Mouse (Mus musculus): ENCODE data around the gene Ppp2r5e.

Ppp2r5e gene

DNA sequence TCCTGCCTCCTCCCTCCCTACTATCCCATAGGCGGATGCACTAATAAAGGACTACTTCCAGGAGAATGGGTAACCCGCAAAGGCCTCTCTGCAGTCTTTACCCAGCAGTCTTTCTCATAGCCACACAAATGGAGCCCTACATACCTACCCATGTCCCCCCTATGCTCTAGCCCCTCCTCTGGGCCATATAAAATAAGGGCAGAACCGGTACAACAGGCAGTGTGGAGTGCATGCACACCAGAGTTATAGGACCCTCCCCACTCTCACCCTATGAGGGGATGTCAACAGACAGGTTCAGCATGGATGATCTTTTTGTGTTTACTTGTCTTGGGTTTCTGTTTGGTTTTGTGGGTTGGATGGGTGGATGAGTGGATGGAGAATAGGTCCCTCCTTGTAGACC, 52.7 kb downstream of the Ppp2r5e start:
- no peaks in the 10 kb centered on the region for H3K27me3 ChIP-seq (ENCODE audit: insufficient read depth, low read length)
- no peak for TF ChIP-seq NANOG (IDR thresholded peaks at IDR 0.05; ENCODE audit: borderline replicate concordance, low read length)
- TF ChIP-seq CTCF (conservative IDR thresholded peaks at IDR 0.05; ENCODE audit: low read length), result no peak
- TF ChIP-seq POU5F1 (IDR thresholded peaks at IDR 0.05; ENCODE audit: borderline replicate concordance, low read length), result no peak
- no peaks in the 10 kb centered on the region for H3K36me3 ChIP-seq (ENCODE audit: insufficient read depth, low read length)
- H3K9me3 ChIP-seq (ENCODE audit: low read length), result no peaks in the 10 kb centered on the region
- H3K4me3 ChIP-seq (replicated peaks; ENCODE audit: low read length), result no peak overlapping the region
- peaks cover 35% of the 10 kb centered on the region for H3K4me1 ChIP-seq (replicated peaks; ENCODE audit: low read depth, low read length)

DNA sequence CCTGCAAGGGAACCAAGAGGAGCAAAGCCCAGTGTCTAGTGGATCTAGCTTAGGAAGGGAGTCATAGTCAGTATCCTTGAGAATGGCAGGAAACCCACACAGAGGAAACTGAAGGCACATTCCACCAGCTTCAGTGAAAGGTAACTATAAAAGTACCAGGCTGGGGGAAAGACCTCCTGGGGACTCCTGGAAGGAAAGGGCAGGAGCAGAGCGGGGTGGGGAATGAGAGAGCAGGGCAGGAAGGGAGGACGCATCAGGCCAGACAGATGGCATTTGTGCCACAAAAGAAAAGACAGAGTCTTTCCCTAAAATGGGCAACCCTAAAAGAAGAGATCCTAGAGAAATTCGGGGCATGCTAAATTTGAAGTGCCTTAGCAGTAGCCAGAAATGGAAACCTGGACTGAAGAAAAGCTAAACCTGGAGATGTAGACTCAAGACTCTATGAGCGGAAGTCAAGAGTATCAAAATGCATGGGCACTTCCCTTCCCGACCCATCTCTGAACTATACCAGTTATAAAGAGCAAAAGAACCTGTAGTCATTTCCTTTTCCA, 55.3 kb downstream of the Ppp2r5e start:
- no peak for TF ChIP-seq POU5F1 (IDR thresholded peaks at IDR 0.05; ENCODE audit: borderline replicate concordance, low read length)
- no peak for TF ChIP-seq CTCF (conservative IDR thresholded peaks at IDR 0.05; ENCODE audit: low read length)
- no peak for TF ChIP-seq NANOG (IDR thresholded peaks at IDR 0.05; ENCODE audit: borderline replicate concordance, low read length)
- H3K9me3 ChIP-seq (ENCODE audit: low read length), result no peaks in the 10 kb centered on the region
- H3K4me1 ChIP-seq (replicated peaks; ENCODE audit: low read depth, low read length), result peaks cover 55% of the 10 kb centered on the region
- no peaks in the 10 kb centered on the region for H3K36me3 ChIP-seq (ENCODE audit: insufficient read depth, low read length)
- H3K27me3 ChIP-seq (ENCODE audit: insufficient read depth, low read length), result no peaks in the 10 kb centered on the region
- H3K4me3 ChIP-seq (replicated peaks; ENCODE audit: low read length), result no peak overlapping the region

DNA sequence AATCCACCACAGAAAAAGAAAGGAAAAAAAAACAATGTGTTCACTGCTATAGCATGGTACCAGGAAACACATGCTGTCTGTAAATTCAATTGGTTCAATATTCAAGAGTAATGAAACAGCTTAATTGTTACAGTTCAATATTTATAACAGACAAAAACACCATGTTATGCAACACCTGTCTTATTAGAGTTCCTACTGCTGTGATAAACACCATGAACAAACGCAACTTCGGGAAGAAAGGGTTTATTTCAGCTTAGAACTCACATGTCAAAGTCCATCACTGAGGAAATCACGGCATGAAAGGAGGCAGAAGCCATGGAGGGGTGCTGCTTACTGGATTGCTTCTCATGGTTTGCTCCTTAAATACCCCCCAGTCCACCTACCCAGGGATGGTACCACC, 56.8 kb downstream of the Ppp2r5e start:
- Histone ChIP-seq H3K4me3 (replicated peaks; ENCODE audit: low read length) (no peak overlapping the region), H3K36me3 (ENCODE audit: insufficient read depth, low read length) (no peaks in the 10 kb centered on the region), H3K27me3 (ENCODE audit: insufficient read depth, low read length) (no peaks in the 10 kb centered on the region), H3K9me3 (ENCODE audit: low read length) (no peaks in the 10 kb centered on the region), H3K4me1 (replicated peaks; ENCODE audit: low read depth, low read length) (peaks cover 60% of the 10 kb centered on the region)
- TF ChIP-seq POU5F1 (IDR thresholded peaks at IDR 0.05; ENCODE audit: borderline replicate concordance, low read length) (no peak), CTCF (conservative IDR thresholded peaks at IDR 0.05; ENCODE audit: low read length) (no peak), NANOG (IDR thresholded peaks at IDR 0.05; ENCODE audit: borderline replicate concordance, low read length) (no peak)

DNA sequence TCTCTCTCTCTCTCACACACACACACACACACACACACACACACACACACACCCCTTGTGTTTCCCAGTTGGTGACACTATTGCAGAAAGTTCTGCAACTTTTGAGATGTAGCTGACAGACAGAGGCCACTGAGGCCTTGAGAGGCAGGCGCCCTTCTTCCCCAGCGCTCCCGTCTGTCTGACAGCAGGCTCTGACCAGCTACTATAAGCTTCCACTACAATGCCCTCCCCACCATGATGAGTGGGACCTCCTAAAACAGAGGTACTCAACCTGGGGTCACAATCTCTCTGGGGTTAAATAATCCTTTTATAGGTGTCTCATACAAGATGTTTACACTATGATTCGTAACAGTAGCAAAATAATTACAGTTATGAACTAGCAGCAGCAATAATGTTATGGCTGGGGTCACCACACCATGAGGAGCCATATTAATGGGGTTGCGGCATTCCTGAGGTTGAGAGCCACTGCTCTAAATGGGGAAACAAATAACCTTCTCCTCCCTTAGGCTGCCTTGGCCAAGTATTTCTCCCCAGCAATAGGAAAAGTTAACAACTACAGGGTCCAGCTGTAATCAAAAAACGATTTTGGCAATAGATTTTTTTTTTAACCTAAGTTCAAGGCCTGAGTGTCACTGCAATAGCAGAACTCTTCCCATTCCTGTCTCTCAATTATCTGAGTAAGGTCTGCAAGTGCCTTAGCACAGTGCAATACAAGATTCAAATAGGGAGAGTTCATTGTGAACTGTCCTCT, 58.2 kb downstream of the Ppp2r5e start:
- peak overlapping the region; percentile 5; the same call in 1 of the 2 replicates for H3K4me3 ChIP-seq (replicated peaks; ENCODE audit: low read length)
- no peaks in the 10 kb centered on the region for H3K9me3 ChIP-seq (ENCODE audit: low read length)
- no peaks in the 10 kb centered on the region for H3K36me3 ChIP-seq (ENCODE audit: insufficient read depth, low read length)
- H3K27me3 ChIP-seq (ENCODE audit: insufficient read depth, low read length), result no peaks in the 10 kb centered on the region
- TF ChIP-seq CTCF (conservative IDR thresholded peaks at IDR 0.05; ENCODE audit: low read length) (no peak), NANOG (IDR thresholded peaks at IDR 0.05; ENCODE audit: borderline replicate concordance, low read length) (no peak), POU5F1 (IDR thresholded peaks at IDR 0.05; ENCODE audit: borderline replicate concordance, low read length) (no peak)
- H3K4me1 ChIP-seq (replicated peaks; ENCODE audit: low read depth, low read length), result peaks cover 52% of the 10 kb centered on the region

DNA sequence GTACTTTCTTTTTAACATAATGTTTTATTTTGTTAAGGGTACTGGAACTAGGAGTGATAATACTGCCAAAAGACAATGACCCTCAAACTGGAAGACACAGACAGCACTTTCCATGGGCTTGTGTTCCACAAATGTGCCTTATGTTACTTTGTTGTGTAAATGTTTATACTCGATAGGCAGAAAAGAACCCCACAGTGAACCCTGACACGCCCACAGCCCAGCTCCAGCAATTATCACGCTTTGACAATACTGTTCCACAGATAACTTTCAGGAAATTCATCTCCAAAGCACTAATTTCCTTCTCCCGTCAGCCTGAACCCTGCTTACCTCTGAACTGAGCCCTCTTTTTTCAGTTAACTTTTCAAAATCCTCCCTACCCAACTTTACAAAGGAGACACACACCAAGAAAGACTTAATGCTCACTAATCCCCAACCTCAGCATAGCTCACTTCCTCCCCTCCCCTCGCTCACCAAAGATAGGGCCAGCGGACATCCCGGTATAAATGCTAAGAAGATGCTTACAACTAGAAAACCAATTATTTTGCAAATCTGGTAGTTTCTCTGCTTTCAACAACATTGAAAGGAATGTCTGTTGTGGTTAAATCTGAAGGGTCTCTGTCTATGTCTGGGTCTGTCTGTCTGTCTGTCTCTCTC, 58.9 kb downstream of the Ppp2r5e start:
- TF ChIP-seq CTCF (conservative IDR thresholded peaks at IDR 0.05; ENCODE audit: low read length), result no peak
- 0 out of 2 replicates have a peak, but pooled peaks have one; percentile 4 for TF ChIP-seq NANOG (IDR thresholded peaks at IDR 0.05; ENCODE audit: borderline replicate concordance, low read length)
- no peaks in the 10 kb centered on the region for H3K36me3 ChIP-seq (ENCODE audit: insufficient read depth, low read length)
- H3K4me1 ChIP-seq (replicated peaks; ENCODE audit: low read depth, low read length), result peaks cover 54% of the 10 kb centered on the region
- no peaks in the 10 kb centered on the region for H3K9me3 ChIP-seq (ENCODE audit: low read length)
- no peaks in the 10 kb centered on the region for H3K27me3 ChIP-seq (ENCODE audit: insufficient read depth, low read length)
- H3K4me3 ChIP-seq (replicated peaks; ENCODE audit: low read length), result peak overlapping the region; percentile 45

DNA sequence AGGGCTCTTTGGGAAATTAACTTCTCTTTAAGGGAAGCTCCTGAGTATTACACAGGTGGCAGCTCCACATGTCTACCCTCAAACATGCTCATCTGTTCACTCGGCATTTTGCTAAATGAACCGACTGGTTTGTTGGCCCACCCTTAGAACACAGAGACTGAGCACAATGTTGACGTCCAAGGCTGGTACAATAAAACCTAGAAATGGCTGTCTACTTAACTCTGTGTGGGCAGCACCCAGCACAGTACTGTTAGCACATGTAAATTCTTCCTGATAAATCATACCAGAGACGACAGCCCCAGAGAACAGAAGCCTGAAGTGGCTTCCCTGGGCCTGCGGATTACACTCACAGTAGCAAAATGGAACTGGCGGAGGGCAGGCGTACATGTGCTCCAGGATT, 59.5 kb downstream of the Ppp2r5e start:
- H3K36me3 ChIP-seq (ENCODE audit: insufficient read depth, low read length), result no peaks in the 10 kb centered on the region
- H3K4me1 ChIP-seq (replicated peaks; ENCODE audit: low read depth, low read length), result peaks cover 55% of the 10 kb centered on the region
- peak overlapping the region; percentile 45 for H3K4me3 ChIP-seq (replicated peaks; ENCODE audit: low read length)
- no peaks in the 10 kb centered on the region for H3K27me3 ChIP-seq (ENCODE audit: insufficient read depth, low read length)
- H3K9me3 ChIP-seq (ENCODE audit: low read length), result no peaks in the 10 kb centered on the region
- TF ChIP-seq CTCF (conservative IDR thresholded peaks at IDR 0.05; ENCODE audit: low read length) (no peak), POU5F1 (IDR thresholded peaks at IDR 0.05; ENCODE audit: borderline replicate concordance, low read length) (no peak), NANOG (IDR thresholded peaks at IDR 0.05; ENCODE audit: borderline replicate concordance, low read length) (no peak)

DNA sequence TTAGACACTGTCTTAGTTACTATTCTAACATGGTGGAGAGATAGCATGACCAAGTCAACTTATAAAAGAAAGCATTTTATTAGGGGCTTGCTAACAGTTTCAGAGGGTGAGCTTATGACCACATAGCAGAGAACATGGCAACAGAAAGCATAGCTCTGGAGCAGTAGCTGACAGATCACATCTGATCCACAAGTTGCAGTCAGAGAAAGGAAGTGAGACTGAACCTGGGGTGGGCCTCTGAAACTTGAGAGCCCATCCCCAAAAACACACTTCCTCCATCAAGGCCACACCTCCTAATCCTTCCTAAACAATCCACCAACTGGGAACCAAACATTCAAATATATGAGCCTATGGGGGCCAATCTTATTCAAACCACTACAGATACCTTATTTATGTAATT, 62.9 kb downstream of the Ppp2r5e start:
- no peaks in the 10 kb centered on the region for H3K36me3 ChIP-seq (ENCODE audit: insufficient read depth, low read length)
- TF ChIP-seq POU5F1 (IDR thresholded peaks at IDR 0.05; ENCODE audit: borderline replicate concordance, low read length), result no peak
- no peak for TF ChIP-seq NANOG (IDR thresholded peaks at IDR 0.05; ENCODE audit: borderline replicate concordance, low read length)
- no peaks in the 10 kb centered on the region for H3K27me3 ChIP-seq (ENCODE audit: insufficient read depth, low read length)
- H3K9me3 ChIP-seq (ENCODE audit: low read length), result no peaks in the 10 kb centered on the region
- no peak overlapping the region for H3K4me3 ChIP-seq (replicated peaks; ENCODE audit: low read length)
- peaks cover 57% of the 10 kb centered on the region for H3K4me1 ChIP-seq (replicated peaks; ENCODE audit: low read depth, low read length)

DNA sequence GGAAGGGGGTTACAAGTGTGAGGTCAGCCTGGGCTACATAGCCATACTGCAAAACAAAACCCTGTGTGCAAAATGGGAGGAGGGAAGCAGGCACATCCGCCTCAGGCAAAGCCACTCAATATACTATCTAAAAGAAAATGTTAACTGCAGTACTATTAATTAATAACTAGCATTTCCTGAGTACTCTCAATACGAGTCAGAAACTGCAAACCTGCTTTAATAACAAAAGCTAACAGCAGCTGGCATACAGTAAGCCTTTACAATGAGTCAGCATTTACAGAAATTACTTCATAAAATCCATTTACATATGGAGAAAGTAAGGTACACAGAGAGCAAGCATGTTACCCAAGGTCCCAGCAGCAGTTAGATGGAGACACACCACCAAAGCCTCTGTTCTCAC, 64.2 kb downstream of the Ppp2r5e start:
- H3K9me3 ChIP-seq (ENCODE audit: low read length), result no peaks in the 10 kb centered on the region
- TF ChIP-seq NANOG (IDR thresholded peaks at IDR 0.05; ENCODE audit: borderline replicate concordance, low read length) (no peak), CTCF (conservative IDR thresholded peaks at IDR 0.05; ENCODE audit: low read length) (no peak), POU5F1 (IDR thresholded peaks at IDR 0.05; ENCODE audit: borderline replicate concordance, low read length) (no peak)
- H3K27me3 ChIP-seq (ENCODE audit: insufficient read depth, low read length), result no peaks in the 10 kb centered on the region
- H3K36me3 ChIP-seq (ENCODE audit: insufficient read depth, low read length), result no peaks in the 10 kb centered on the region
- H3K4me1 ChIP-seq (replicated peaks; ENCODE audit: low read depth, low read length), result peaks cover 45% of the 10 kb centered on the region
- no peak overlapping the region for H3K4me3 ChIP-seq (replicated peaks; ENCODE audit: low read length)

Data from E14TG2a.4 (cell line).